Mouse (Mus musculus) bone marrow macrophage, adult 2 months (primary cell): Measurements from ENCODE around the gene Tprgl.

Source experiments
- CTCF ChIP-seq: IDR thresholded peaks from 2 replicates; pipeline ENCODE4 v1.5.1; 2012; ENCODE audit warnings: low read depth, mild to moderate bottlenecking, low read length, moderate library complexity
- POLR2A ChIP-seq: IDR thresholded peaks from 2 replicates; pipeline ENCODE4 v1.6.1; 2012; ENCODE audit warnings: mild to moderate bottlenecking, low read depth, low read length, borderline replicate concordance

GRCm38 (mm10) chr4:154198377-154198961, 38.0 kb upstream of the Tprgl start:
- TF ChIP-seq POLR2A = no peak
- no peak for TF ChIP-seq CTCF
